Mouse (Mus musculus) liver, adult 2 months (tissue): ENCODE data around the gene Lpar2.

Source experiments
- CTCF ChIP-seq: fragments of 200-500 bp; IDR thresholded peaks from 2 replicates; pipeline ENCODE4 v1.5.1; 2011; ENCODE audit warnings: low read depth, low read length, control low read depth
- POLR2A ChIP-seq: fragments of 200-500 bp; IDR thresholded peaks from 2 replicates; pipeline ENCODE4 v1.6.1; 2011; ENCODE audit warnings: low read length, control low read depth; ENCODE audit not compliant: insufficient read depth; ENCODE audit errors: extremely low read depth

DNA sequence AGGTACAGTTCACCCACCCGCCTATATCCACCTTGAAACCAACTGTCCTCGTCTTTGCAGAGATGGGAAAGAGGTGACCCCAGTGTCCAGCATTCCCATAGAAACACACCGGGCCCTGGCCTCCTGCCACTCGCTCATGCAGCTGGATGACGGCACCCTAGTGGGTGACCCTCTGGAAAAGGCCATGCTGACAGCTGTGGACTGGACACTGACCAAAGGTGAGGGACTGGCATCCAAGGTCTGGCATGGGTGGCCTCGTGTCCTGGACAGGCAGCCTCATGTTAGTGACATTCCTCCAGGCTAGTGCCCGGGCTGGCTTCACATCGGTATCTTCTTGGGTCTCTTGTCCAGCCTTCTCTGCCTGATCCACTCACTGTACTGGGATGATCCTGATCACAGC is 23.0 kb upstream of the Lpar2 start:
- TF ChIP-seq CTCF = no peak
- TF ChIP-seq POLR2A = no peak
